Mouse (Mus musculus) G1E (cell line): ENCODE results near the gene Psenen.

Experiments used
- CTCF ChIP-seq: IDR thresholded peaks from 2 replicates; pipeline ENCODE4 v1.5.1; 2012; ENCODE audit warnings: low read depth, low read length, inconsistent platforms, mixed read lengths
- GATA1 ChIP-seq: IDR thresholded peaks from 2 replicates; pipeline ENCODE4 v1.6.1; 2012; ENCODE audit warnings: borderline replicate concordance, low read length, inconsistent platforms, mixed read lengths
- GATA2 ChIP-seq: IDR thresholded peaks from 2 replicates; pipeline ENCODE4 v1.6.1; 2012; ENCODE audit warnings: low read depth, low read length, inconsistent platforms, borderline replicate concordance

DNA sequence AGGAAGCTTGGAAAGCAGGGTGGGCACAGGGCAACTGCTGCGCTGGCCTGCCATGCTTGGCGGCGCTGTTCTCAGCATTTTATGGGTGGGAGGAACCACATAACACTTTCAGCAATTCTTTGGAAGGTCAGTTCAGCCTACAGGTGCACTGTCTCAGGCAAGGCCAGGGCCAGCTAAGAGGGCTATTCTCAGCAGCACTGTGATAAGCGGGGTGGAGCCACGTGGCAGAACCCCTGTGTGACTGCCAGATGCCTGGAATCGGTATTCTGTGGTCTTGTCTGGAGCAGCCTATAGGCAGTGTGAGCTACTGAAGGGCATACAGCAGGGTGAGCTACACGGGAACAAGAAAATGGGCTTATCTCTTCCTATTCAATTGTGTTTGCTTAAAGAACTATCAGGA is 46.6 kb upstream of the Psenen start:
- TF ChIP-seq CTCF (no peak), GATA1 (no peak), GATA2 (no peak)
